Mouse (Mus musculus) monocyte, adult 59 days (primary cell): ENCODE results near the gene Ins2. TPM values are rescaled to one million over a fixed set of nuclear protein-coding genes. Genes with fewer than 3 reads are reported as not detected.

ENCODE experiments used
- total RNA-seq, 2 experiments: library from RNA; stranded (reverse); gene quantifications; one replicate each; pipeline ENCODE4 v1.2.4; 2023

Ins2 gene
- not detected for total RNA-seq

DNA sequence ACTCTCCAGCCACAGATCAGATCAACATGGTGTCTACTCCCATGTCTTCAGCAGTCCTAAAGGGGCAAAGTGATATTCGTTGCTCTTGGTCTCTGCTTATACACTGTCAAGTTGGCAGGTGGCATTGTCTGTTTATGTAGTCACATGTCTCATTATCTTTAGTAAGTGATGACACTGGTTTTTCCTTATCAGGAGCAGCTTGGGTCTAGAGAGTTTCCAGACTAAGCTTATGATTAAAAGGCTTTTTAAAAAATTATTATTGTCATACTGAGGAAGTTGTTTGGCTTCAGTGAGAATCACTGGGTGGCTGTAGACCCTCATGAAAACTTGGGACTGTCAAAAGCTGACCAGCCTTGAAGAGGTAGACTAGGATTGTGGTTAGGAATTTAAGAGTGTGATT lies at the start of gene Ins2:
Gene Ins2 (minus strand): TSS at position 101 of the 400 bp plus-strand sequence.

DNA sequence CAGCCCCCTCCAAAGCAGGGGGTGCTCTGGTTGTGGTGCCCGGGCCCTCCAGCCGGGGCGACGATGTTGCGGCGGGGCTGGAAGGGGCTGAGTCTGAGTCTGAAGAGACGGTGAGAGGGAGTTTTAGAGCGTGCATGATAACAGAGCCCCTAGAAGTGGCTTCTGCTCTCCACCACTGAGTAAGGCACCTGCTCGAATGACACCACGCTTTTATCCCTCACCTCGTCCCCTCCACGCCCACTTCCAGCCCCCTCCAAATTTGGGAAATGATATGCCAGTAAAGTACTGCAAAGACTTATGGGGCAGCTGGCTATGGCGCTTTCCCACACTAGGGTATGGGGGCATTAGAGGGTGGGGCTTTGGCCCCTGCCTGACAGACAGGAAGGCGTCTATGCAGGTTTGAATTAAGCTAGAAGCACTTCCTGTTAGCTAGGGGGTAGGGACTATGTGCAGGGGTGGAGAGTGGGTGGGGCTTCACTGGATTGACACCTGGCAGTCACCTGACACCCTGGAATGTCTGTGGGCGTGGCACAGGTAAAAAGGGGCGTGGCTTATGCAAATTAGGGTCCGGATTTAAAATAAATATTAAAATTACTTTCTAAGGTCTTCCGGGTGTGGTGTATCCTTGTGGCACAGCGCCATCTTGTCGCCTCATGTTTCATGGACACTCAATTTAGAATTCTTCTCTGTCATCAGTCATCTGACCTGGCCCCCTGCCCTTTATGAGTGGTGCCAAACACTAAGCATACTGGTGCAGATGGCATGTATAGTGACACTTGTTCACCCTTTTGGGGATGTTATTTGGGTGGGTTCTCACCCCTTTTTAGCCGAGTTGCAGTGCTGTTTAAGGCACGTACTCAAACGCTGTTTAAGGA lies 73.2 kb downstream of the Ins2 start, which contains the start of gene Gm49394:
Gene Gm49394 (minus strand): TSS at position 192 of the 875 bp plus-strand sequence.

DNA sequence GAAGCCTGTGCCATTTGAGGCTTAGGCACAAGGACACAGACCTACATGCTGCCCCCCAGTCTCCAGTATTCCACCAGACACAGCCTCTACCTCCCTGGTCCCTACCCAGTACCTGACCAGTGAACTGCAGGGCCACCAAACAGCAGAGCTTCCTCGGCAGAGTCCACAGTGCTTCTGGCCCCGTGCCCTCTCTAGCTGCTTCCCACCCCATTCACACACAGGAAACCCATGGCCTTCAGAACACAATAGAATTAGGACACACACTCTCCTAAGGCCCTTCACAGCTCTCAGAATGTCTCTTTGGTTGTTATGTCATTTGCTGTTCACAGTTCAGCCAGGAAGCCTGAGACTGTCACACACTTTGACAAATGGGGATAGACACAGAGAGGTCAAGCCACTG lies 76.5 kb downstream of the Ins2 start, which contains the start of gene Igf2:
Gene Igf2 (minus strand): TSS at position 158 of the 400 bp plus-strand sequence.

Other genes starting within 250 kb of the Ins2 start
- gene Tnnt3, start 244.5 kb downstream of the Ins2 start, total RNA-seq, result 10 to 100 TPM; 39.8 to 40.8 TPM
- gene Mrpl23, start 210.7 kb downstream of the Ins2 start, total RNA-seq, result 1 to 10 TPM; 3.5 to 3.7 TPM
- not detected for gene Igf2, start 76.6 kb downstream of the Ins2 start, total RNA-seq
- not detected for gene Gm49394, start 73.4 kb downstream of the Ins2 start, total RNA-seq
- gene Th, start 187.7 kb upstream of the Ins2 start, total RNA-seq, result not detected
- 1 to 10 TPM in 1 of 2 experiments, under 1 TPM in 1; 0.97 to 2.1 TPM for gene Ascl2, start 225.9 kb upstream of the Ins2 start, total RNA-seq